Mouse (Mus musculus) MN1 (cell line): ENCODE results near the gene Gng12.
A peak's percentile ranks its signal among the peaks of the same experiment; 100 is the strongest.
"Not testable (repeated sequence)": the region's sequence is repeated elsewhere in the genome, so short reads cannot be mapped to it uniquely, and the experiment has no call there.

Source experiments
- DNase-seq: peaks from one replicate; pipeline ENCODE4 v3.0.0-alpha.2; 2016; ENCODE audit warnings: low spot score

Gene Gng12

GRCm38 (mm10) chr6:66955089-66955657 is 59.0 kb downstream of the Gng12 start:
- no peak for DNase-seq

GRCm38 (mm10) chr6:66958466-66959235 is 62.5 kb downstream of the Gng12 start:
- DNase-seq = no peak

- peak; percentile 52 for DNase-seq
These were observed 66.4 kb downstream of the Gng12 start for GRCm38 (mm10) chr6:66962582-66963043.

- DNase-seq = no peak
These were observed 66.9 kb downstream of the Gng12 start for GRCm38 (mm10) chr6:66963068-66963467.

GRCm38 (mm10) chr6:66963651-66964050 is 67.5 kb downstream of the Gng12 start:
- DNase-seq = not testable (repeated sequence)

- DNase-seq = no peak
These were observed 68.0 kb downstream of the Gng12 start for GRCm38 (mm10) chr6:66964222-66964621.

GRCm38 (mm10) chr6:66965203-66965602 is 69.0 kb downstream of the Gng12 start:
- DNase-seq = no peak

GRCm38 (mm10) chr6:66967788-66968187 is 71.6 kb downstream of the Gng12 start:
- DNase-seq = no peak

GRCm38 (mm10) chr6:66969446-66969845 is 73.2 kb downstream of the Gng12 start:
- no peak for DNase-seq

GRCm38 (mm10) chr6:66972300-66972699 is 76.1 kb downstream of the Gng12 start:
- no peak for DNase-seq

- DNase-seq = no peak
These were observed 77.0 kb downstream of the Gng12 start for GRCm38 (mm10) chr6:66973180-66973579.

- DNase-seq = no peak
These were observed 79.3 kb downstream of the Gng12 start for GRCm38 (mm10) chr6:66975522-66975921.

- no peak for DNase-seq
These were observed 83.0 kb downstream of the Gng12 start for GRCm38 (mm10) chr6:66979197-66979596.

GRCm38 (mm10) chr6:66980040-66980439 is 83.8 kb downstream of the Gng12 start:
- DNase-seq = no peak

- DNase-seq = no peak
These were observed 85.2 kb downstream of the Gng12 start for GRCm38 (mm10) chr6:66981366-66981765.

- DNase-seq = no peak
These were observed 85.7 kb downstream of the Gng12 start for GRCm38 (mm10) chr6:66981864-66982263.

- DNase-seq = no peak
These were observed 87.9 kb downstream of the Gng12 start for GRCm38 (mm10) chr6:66984079-66984478.

- DNase-seq = no peak
These were observed 88.5 kb downstream of the Gng12 start for GRCm38 (mm10) chr6:66984672-66985071.

GRCm38 (mm10) chr6:66985500-66985899 is 89.3 kb downstream of the Gng12 start:
- DNase-seq = no peak

- DNase-seq = no peak
These were observed 89.9 kb downstream of the Gng12 start for GRCm38 (mm10) chr6:66986063-66986462.

GRCm38 (mm10) chr6:66987643-66988042 is 91.4 kb downstream of the Gng12 start:
- DNase-seq = no peak

GRCm38 (mm10) chr6:66988363-66988762 is 92.2 kb downstream of the Gng12 start:
- no peak for DNase-seq

GRCm38 (mm10) chr6:66989037-66989436 is 92.8 kb downstream of the Gng12 start:
- no peak for DNase-seq

GRCm38 (mm10) chr6:66989518-66989917 is 93.3 kb downstream of the Gng12 start:
- DNase-seq = no peak
